Comparison of ENCODE assay signal across 22 mouse cellular contexts in genomic region chr4:128782037-128782436, GRCm38 (mm10). TPM values are rescaled to one million over a fixed set of nuclear protein-coding genes. Genes with fewer than 3 reads are reported as not detected.
A peak's percentile ranks its signal among the peaks of the same experiment; 100 is the strongest.
DNase-seq lines count a peak whose midpoint lies in the region; ATAC-seq lines count a peak whose summit lies in the region.
"Had no signal": no experiment of that assay in that cellular context is flagged by ENCODE, and none has a peak within 500 bp of the region (broad histone marks: within the 10 kb centered on the region; RNA-seq: fewer than 3 reads in every experiment).

No protein-coding gene starts in this region.

- no peaks in the 10 kb centered on the region for H3K9me3 ChIP-seq in kidney, embryonic 15.5 days (replicated peaks)
- H3K9me3 ChIP-seq: embryonic facial prominence, embryonic 12.5 days; embryonic facial prominence, embryonic 15.5 days; hindbrain, embryonic 12.5 days had no signal

- no peak overlapping the region for H3K4me2 ChIP-seq in kidney, embryonic 15.5 days
- H3K4me2 ChIP-seq: embryonic facial prominence, embryonic 12.5 days; embryonic facial prominence, embryonic 15.5 days; heart, embryonic 11.5 days; hindbrain, embryonic 12.5 days had no signal

- ATAC-seq in kidney, embryonic 15.5 days (replicated peaks; ENCODE audit: low FRiP score) = no peak
- ATAC-seq: forebrain, embryonic 14.5 days; forebrain, postnatal 0 days; hindbrain, embryonic 16.5 days; inflammation-experienced regulatory T-cells, adult 6 months; Patski had no signal

- H3K27me3 ChIP-seq in kidney, embryonic 15.5 days = no peaks in the 10 kb centered on the region
- H3K27me3 ChIP-seq: embryonic facial prominence, embryonic 12.5 days; embryonic facial prominence, embryonic 15.5 days; hindbrain, embryonic 12.5 days; Patski had no signal

- H3K27ac ChIP-seq in kidney, embryonic 15.5 days = no peak overlapping the region
- H3K27ac ChIP-seq: embryonic facial prominence, embryonic 12.5 days; embryonic facial prominence, embryonic 15.5 days; gastrocnemius, adult 2 months; hindbrain, embryonic 12.5 days had no signal

- H3K9ac ChIP-seq in kidney, embryonic 15.5 days = no peak overlapping the region
- H3K9ac ChIP-seq: embryonic facial prominence, embryonic 12.5 days; embryonic facial prominence, embryonic 15.5 days; forebrain, postnatal 0 days; hindbrain, embryonic 12.5 days had no signal

- peaks cover 100% of the 10 kb centered on the region for H3K36me3 ChIP-seq in kidney, embryonic 15.5 days

- DNase-seq in adrenal gland, postnatal 25 days = peak; percentile 9
- DNase-seq in adrenal gland, adult 2 months = no peak
- peak; percentile 55 for DNase-seq in kidney, postnatal 10 days
- peak; percentile 29 for DNase-seq in MN1 (ENCODE audit: low spot score)
- DNase-seq in cerebellum, postnatal 4 days (ENCODE audit: low spot score in 2 of 2) = no peak
- DNase-seq: adrenal gland, postnatal 36 days; cerebellum, adult 18-20 months; cerebellum, adult 9-10 months; cerebellum, postnatal 14 days; forebrain, postnatal 0 days; gastrocnemius, adult 2 months; heart, adult 11 months had no signal

- no peaks in the 10 kb centered on the region for H3K4me1 ChIP-seq in kidney, embryonic 15.5 days
- H3K4me1 ChIP-seq: embryonic facial prominence, embryonic 12.5 days had no signal

- 76% methylated on average over 7 of the region's 7 CpGs for WGBS in kidney, embryonic 15.5 days

- H3K4me3 ChIP-seq in kidney, embryonic 15.5 days (replicated peaks) = no peak overlapping the region
- H3K4me3 ChIP-seq: embryonic facial prominence, embryonic 12.5 days; embryonic facial prominence, embryonic 15.5 days; gastrocnemius, adult 2 months; hindbrain, embryonic 12.5 days had no signal

RNA-seq across cellular contexts. Expression of gene Zfp362, which starts 23.8 kb away (rescaled TPM):
- total RNA-seq in adrenal gland, postnatal 25 days (2021) = 30.3 and 38.6 TPM in 2 replicates
- 10 to 100 TPM; 21.2 to 28.2 TPM for total RNA-seq in adrenal gland, adult 2 months (2021)
- polyA plus RNA-seq in adrenal gland, adult 2 months (2012; rRNA removed) = 57.7 and 66.7 TPM in 2 replicates
- 37.5 and 43.8 TPM in 2 replicates for polyA plus RNA-seq in kidney, embryonic 15.5 days (2015; fragmentation: Nextera tagmentation; extraction: Ambion mirVana)

RNA-seq across cellular contexts. Expression of gene A3galt2, which starts 26.9 kb away (rescaled TPM):
- total RNA-seq in adrenal gland, postnatal 25 days (2021) = 0.27 TPM in 1 of 2 replicates, not detected in the other
- under 1 TPM; 0.20 to 0.21 TPM for total RNA-seq in adrenal gland, adult 2 months (2021)
- polyA plus RNA-seq in adrenal gland, adult 2 months (2012; rRNA removed) = 0.51 and 0.60 TPM in 2 replicates
- 0.22 and 0.28 TPM in 2 replicates for polyA plus RNA-seq in kidney, embryonic 15.5 days (2015; fragmentation: Nextera tagmentation; extraction: Ambion mirVana)
- total RNA-seq: hematopoietic stem cell, adult 5-6 weeks had no signal

Comparison
In these comparisons a context has a peak if more than half of its experiments do, and no peak if none do; other contexts are left out.
1. DNase-seq: peak in adrenal gland, postnatal 25 days (single experiment), kidney, postnatal 10 days (single experiment) and MN1 (single experiment); none in adrenal gland, adult 2 months (single experiment) and cerebellum, postnatal 4 days (0 of 2).